Mouse (Mus musculus) forebrain, embryonic 10.5 days (tissue): ENCODE measurements at regions not wholly inside any gene's neighbourhood (a gene's known extent, or its start where the extent isn't known, plus 50 kb on each side); places are given as distances from the start of the nearest gene placed in this dataset.

ENCODE experiments used
- DNase-seq: peaks from one replicate; pipeline ENCODE4 v3.0.0-alpha.2; 2017; ENCODE audit warnings: low spot score; ENCODE audit errors: extremely low spot score
- H3K27ac ChIP-seq: fragments of 300-500 bp; sonication (generic); 2 replicates; pipeline ENCODE4 v1.5.1; 2016; ENCODE audit warnings: mild to moderate bottlenecking
- H3K27me3 ChIP-seq: fragments of 300-500 bp; sonication (generic); 2 replicates; pipeline ENCODE4 v1.6.1; 2016; ENCODE audit warnings: mild to moderate bottlenecking; ENCODE audit not compliant: poor library complexity, severe bottlenecking
- H3K36me3 ChIP-seq: fragments of 300-500 bp; sonication (generic); replicated peaks from 2 replicates; pipeline ENCODE4 v1.6.1; 2016; ENCODE audit warnings: mild to moderate bottlenecking, moderate library complexity
- H3K4me1 ChIP-seq: fragments of 300-500 bp; sonication (generic); 2 replicates; pipeline ENCODE4 v1.6.1; 2016
- H3K4me3 ChIP-seq: fragments of 300-500 bp; sonication (generic); 2 replicates; pipeline ENCODE4 v1.5.1; 2016; ENCODE audit warnings: mild to moderate bottlenecking, moderate library complexity
- H3K9me3 ChIP-seq: fragments of 300-500 bp; sonication (generic); 2 replicates; pipeline ENCODE4 v1.6.1; 2016; ENCODE audit warnings: mild to moderate bottlenecking, moderate library complexity
- WGBS: fragments of 180-500 bp; shearing (Covaris S2); methylation state at CpG from one replicate; pipeline ENCODE4 v1.1.7; 2016; 5-methylcytosine and 5-hydroxymethylcytosine counted together

DNA sequence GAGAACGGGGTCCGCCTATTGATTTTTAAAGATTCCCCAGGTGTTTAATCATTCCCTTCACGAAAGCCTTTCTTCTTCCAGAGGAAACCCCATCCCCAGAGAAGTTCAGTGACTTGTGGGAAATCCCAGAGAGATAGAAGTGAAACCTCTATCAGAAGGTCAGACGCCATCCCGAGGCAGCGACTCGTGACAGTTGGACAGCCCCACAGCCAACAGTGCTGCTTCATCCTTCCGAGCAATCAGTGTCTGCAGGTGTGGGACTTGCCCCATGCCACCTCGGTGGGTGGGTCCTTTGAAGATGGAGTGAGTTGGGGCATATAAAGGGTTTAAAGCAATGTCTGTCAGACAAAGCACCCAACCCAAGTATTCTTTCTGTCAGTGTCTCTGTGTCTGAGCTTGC, 139.9 kb upstream of the Prok2 start:
- H3K27ac ChIP-seq = no peak overlapping the region
- no peaks in the 10 kb centered on the region for H3K9me3 ChIP-seq
- no peaks in the 10 kb centered on the region for H3K36me3 ChIP-seq
- DNase-seq = no peak
- WGBS = 84% methylated on average over 9 of the region's 9 CpGs
- H3K4me3 ChIP-seq = no peak overlapping the region
- H3K27me3 ChIP-seq = peaks cover 14% of the 10 kb centered on the region; the same call in 1 of the 2 replicates
- peaks cover 33% of the 10 kb centered on the region for H3K4me1 ChIP-seq

DNA sequence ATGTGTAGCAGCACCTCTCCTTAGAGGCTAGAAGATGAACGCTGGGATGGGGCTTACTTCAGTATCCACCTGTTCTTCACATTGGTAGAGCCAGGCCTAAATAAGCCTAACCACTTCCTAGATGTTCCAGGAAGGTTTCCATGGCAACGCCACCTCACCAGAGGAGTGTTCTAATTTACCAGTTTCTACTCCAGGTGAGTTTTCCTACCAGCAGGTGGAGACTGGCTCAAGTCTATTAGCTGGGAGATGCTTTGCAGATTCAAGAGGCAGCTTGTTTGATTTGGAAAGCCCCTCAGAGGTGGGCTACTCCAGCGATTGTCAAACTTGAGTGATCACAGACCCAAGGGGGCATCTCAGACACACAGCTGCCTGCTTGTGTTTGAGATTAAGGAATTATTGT, 138.8 kb upstream of the Prok2 start:
- no peak for DNase-seq

GRCm38 (mm10) chr6:99863418-99863817, 137.2 kb upstream of the Prok2 start:
- Histone ChIP-seq H3K27me3 (peaks cover 20% of the 10 kb centered on the region; the same call in 1 of the 2 replicates), H3K4me3 (no peak overlapping the region), H3K9me3 (no peaks in the 10 kb centered on the region), H3K27ac (no peak overlapping the region; the same call in 1 of the 2 replicates), H3K4me1 (peaks cover 36% of the 10 kb centered on the region), H3K36me3 (no peaks in the 10 kb centered on the region)
- 63% methylated on average over 9 of the region's 9 CpGs for WGBS
- DNase-seq = no peak

More for the DNA sequence above, 138.8 kb upstream of the Prok2 start:
- H3K4me3 ChIP-seq = no peak overlapping the region
- H3K27me3 ChIP-seq = peaks cover 20% of the 10 kb centered on the region; the same call in 1 of the 2 replicates
- WGBS = 55% methylated on average over 3 of the region's 3 CpGs
- no peaks in the 10 kb centered on the region for H3K9me3 ChIP-seq
- no peak overlapping the region for H3K27ac ChIP-seq
- H3K36me3 ChIP-seq = no peaks in the 10 kb centered on the region
- H3K4me1 ChIP-seq = peaks cover 36% of the 10 kb centered on the region

DNA sequence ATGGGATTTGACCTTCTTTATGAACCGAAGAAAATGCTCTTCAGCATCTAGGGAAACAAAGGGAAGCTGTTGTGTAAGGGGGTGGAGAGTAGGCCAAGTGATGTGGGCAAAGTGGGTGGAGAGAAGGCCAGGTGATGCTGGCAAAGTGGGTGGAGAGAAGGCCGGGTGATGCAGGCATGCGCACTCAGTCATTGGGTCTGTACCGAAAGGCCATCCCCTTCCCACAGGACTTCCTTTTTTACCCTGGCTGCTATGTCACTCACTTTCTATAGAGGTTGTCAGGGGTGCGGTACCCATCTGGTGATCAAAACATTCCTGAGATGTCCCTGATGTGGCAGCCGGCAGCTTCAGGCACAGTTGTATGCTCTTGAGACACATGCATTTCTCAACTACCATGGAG, 131.2 kb upstream of the Prok2 start:
- DNase-seq = no peak
- no peak overlapping the region for H3K4me3 ChIP-seq
- H3K27ac ChIP-seq = no peak overlapping the region
- H3K4me1 ChIP-seq = 0 out of 2 replicates have a peak, but pooled peaks cover 6% of the 10 kb centered on the region
- H3K27me3 ChIP-seq = peaks cover 15% of the 10 kb centered on the region; the same call in 1 of the 2 replicates
- H3K9me3 ChIP-seq = no peaks in the 10 kb centered on the region
- H3K36me3 ChIP-seq = no peaks in the 10 kb centered on the region
- 88% methylated on average over 6 of the region's 6 CpGs for WGBS

- no peak overlapping the region for H3K27ac ChIP-seq
- WGBS = 48% methylated on average over 3 of the region's 3 CpGs
Observed at GRCm38 (mm10) chr6:99853716-99854115, 127.5 kb upstream of the Prok2 start.

GRCm38 (mm10) chr6:99850706-99851105, 124.5 kb upstream of the Prok2 start:
- no peak for DNase-seq
- no peak overlapping the region for H3K4me3 ChIP-seq
- H3K27me3 ChIP-seq = peaks cover 40% of the 10 kb centered on the region
- H3K4me1 ChIP-seq = peaks cover 8% of the 10 kb centered on the region
- H3K36me3 ChIP-seq = no peaks in the 10 kb centered on the region
- H3K27ac ChIP-seq = no peak overlapping the region
- H3K9me3 ChIP-seq = no peaks in the 10 kb centered on the region
- WGBS = 96% methylated on average over 1 of the region's 1 CpGs

More at GRCm38 (mm10) chr6:99853716-99854115, 127.5 kb upstream of the Prok2 start:
- Histone ChIP-seq H3K4me1 (no peaks in the 10 kb centered on the region), H3K4me3 (no peak overlapping the region), H3K9me3 (no peaks in the 10 kb centered on the region), H3K27me3 (peaks cover 22% of the 10 kb centered on the region), H3K36me3 (no peaks in the 10 kb centered on the region)
- no peak for DNase-seq

- Histone ChIP-seq H3K27ac (no peak overlapping the region; the same call in 1 of the 2 replicates), H3K4me3 (no peak overlapping the region; the same call in 1 of the 2 replicates), H3K9me3 (no peaks in the 10 kb centered on the region), H3K27me3 (peaks cover 73% of the 10 kb centered on the region), H3K36me3 (no peaks in the 10 kb centered on the region), H3K4me1 (peaks cover 42% of the 10 kb centered on the region)
- peak; percentile 30 for DNase-seq
- WGBS = 18% methylated on average over 4 of the region's 4 CpGs
Observed at GRCm38 (mm10) chr6:99845508-99845846, 119.3 kb upstream of the Prok2 start.

DNA sequence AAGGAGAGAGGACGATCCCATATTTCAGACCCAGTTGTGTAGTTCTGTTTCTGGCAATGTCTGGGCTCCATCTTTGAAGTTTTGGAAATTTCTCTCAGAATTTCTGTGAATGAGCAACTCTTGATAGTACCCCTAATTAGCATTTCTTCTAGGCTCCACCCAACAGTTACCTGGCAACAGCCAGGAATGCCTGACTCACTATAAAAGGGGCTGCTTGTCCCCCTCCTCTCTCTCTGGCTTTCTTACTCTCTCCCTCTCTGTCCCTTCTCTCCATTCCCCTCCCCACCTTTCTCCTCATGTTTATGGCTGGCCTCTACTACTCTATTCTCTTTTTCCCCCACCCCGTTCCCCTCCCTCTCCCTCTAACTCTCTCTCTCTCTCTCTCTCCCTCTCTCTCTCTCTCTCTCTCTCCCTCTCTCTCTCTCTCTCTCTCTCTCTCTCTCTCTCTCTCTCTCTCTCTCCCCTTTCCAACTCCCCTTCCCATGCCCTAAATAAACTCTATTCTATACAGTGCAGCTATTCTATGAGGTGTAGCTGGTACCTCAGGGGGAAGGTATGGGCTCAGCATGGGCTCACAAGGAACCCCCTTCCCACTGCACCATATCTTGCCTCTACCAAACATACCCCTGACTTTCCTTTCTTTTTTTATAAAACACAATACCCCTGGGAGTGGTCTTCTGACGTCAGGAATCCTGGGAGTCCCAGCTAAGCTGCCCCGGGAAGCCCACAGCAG, 118.7 kb upstream of the Prok2 start:
- Histone ChIP-seq H3K36me3 (no peaks in the 10 kb centered on the region), H3K27me3 (peaks cover 68% of the 10 kb centered on the region), H3K9me3 (no peaks in the 10 kb centered on the region), H3K4me1 (peaks cover 42% of the 10 kb centered on the region), H3K4me3 (no peak overlapping the region; the same call in 1 of the 2 replicates), H3K27ac (peak overlapping the region; percentile 15; the same call in 1 of the 2 replicates)
- 22% methylated on average over 4 of the region's 4 CpGs for WGBS
- DNase-seq = no peak

DNA sequence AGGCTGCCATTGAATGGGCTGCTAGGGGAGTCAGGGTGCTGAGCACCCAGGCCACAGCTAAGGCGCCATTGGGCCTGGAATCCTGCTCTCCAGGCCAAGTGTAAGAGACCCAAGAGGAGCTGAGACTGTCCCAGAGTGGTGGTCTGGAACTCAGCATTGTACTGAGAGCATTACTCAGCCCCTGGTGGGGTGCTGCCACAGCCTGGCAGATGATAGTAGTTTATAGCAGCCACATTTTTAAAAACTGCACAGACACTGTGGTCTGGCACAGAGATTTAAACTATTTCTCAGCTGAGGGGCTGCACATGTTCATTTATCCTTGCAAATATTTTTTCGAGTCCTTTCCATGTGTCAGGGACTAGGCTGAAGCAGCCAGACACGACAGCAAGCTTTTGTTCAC, 117.3 kb upstream of the Prok2 start:
- Histone ChIP-seq H3K9me3 (no peaks in the 10 kb centered on the region), H3K27me3 (peaks cover 57% of the 10 kb centered on the region), H3K4me1 (peaks cover 42% of the 10 kb centered on the region), H3K36me3 (no peaks in the 10 kb centered on the region), H3K4me3 (no peak overlapping the region), H3K27ac (no peak overlapping the region; the same call in none of the 2 replicates)
- no peak for DNase-seq
- WGBS = 70% methylated on average over 3 of the region's 3 CpGs

DNA sequence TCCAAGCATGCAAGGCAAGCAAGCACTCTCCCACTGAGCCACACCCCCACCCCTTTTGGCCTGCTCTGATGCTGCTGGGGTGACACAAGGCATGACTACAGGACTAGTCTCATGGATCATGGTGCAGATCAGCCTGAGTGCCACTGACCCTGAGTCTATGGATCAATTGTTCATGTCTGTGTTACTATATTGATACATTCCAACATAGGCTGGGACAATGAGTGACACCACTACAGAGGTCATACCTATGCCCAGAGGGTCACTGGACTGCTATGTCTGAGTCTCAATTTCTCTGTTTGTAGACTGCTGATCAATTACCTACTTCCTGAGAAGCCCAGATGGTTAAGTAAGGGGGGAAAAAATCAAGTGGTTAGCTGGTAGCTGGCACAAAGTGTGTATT, 116.5 kb upstream of the Prok2 start:
- Histone ChIP-seq H3K4me1 (peaks cover 42% of the 10 kb centered on the region), H3K27ac (no peak overlapping the region; the same call in 1 of the 2 replicates), H3K36me3 (no peaks in the 10 kb centered on the region), H3K27me3 (peaks cover 55% of the 10 kb centered on the region), H3K9me3 (no peaks in the 10 kb centered on the region), H3K4me3 (no peak overlapping the region)
- no peak for DNase-seq

DNA sequence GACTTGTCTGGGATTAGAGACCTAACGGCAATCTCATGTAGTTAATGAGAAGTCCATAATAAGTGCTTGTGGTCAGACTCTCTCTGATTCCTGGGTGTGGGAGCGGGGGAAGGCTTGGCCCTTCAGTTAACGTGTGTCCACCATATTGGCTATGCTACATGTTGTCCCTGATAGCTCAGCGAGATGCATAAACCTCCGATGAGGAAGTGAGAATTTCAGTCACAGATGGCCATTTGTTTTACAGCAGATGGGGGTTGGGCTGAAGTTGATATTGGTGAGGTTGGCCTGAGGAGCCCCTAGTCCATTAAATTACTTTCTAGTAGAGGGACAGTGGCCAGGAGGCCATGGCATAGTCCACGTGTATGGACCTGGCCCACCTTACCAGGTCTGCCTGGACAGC, 114.6 kb upstream of the Prok2 start:
- Histone ChIP-seq H3K36me3 (no peaks in the 10 kb centered on the region), H3K27me3 (peaks cover 37% of the 10 kb centered on the region), H3K27ac (no peak overlapping the region), H3K9me3 (no peaks in the 10 kb centered on the region), H3K4me1 (peaks cover 35% of the 10 kb centered on the region), H3K4me3 (no peak overlapping the region)
- DNase-seq = no peak
- 96% methylated on average over 6 of the region's 6 CpGs for WGBS

DNA sequence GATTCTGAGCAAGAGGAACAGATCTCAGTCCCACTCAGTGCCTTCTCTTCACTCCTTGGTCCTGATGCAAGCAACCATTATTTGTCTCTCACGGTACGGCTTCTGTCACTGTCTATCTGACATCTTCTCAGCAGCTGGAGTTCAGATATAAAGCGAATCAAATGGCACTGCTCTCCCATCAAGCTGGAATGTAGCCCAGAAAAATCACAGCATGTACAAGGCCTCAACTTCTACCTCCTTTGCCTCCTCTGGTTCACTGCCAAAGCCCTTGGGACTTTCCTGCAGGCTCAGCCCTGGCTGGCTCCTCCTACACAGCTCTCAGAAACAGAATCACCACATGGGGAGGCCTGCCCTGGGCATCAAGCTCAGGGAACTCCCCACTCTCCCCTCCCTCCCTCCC, 107.1 kb upstream of the Prok2 start:
- Histone ChIP-seq H3K4me3 (no peak overlapping the region), H3K36me3 (no peaks in the 10 kb centered on the region), H3K9me3 (no peaks in the 10 kb centered on the region), H3K27me3 (no peaks in the 10 kb centered on the region), H3K4me1 (0 out of 2 replicates have a peak, but pooled peaks cover 7% of the 10 kb centered on the region), H3K27ac (no peak overlapping the region)
- WGBS = 68% methylated on average over 3 of the region's 3 CpGs
- no peak for DNase-seq

DNA sequence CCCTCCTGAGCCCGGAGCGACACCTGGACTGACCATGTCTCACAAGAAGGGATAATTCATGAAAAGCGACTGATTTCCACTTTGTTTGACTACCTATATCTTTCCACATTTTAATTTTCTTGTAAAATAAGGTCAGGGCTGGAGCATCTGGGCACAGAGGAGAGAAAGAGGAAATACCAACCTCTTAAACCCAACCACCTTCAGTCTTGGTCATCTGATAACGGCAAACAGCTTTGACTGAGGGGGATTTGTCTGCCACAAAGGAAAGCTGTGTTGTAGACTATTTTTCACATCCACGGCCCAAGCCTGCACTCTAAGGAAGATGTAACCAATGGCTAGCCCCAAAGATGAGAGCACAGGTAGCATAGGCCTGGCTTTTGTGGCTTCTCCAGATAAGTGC, 101.4 kb upstream of the Prok2 start:
- Histone ChIP-seq H3K4me3 (no peak overlapping the region), H3K27ac (no peak overlapping the region), H3K9me3 (no peaks in the 10 kb centered on the region), H3K27me3 (no peaks in the 10 kb centered on the region; the same call in 1 of the 2 replicates), H3K36me3 (no peaks in the 10 kb centered on the region), H3K4me1 (peaks cover 19% of the 10 kb centered on the region)
- WGBS = 93% methylated on average over 5 of the region's 5 CpGs
- DNase-seq = no peak
